Mouse (Mus musculus) subcutaneous adipose tissue, adult 2 months (tissue): ENCODE results near the gene Olfr802. TPM values are rescaled to one million over a fixed set of nuclear protein-coding genes. Genes with fewer than 3 reads are reported as not detected.

Experiments
- polyA plus RNA-seq: library from polyadenylated mRNA; depleted of rRNA; stranded (reverse); fragments of >200 nt; gene quantifications from 2 replicates; pipeline ENCODE4 v1.2.3, GENCODE M21; 2012; ENCODE audit warnings: low replicate concordance; rRNA removed

The Olfr802 gene
- polyA plus RNA-seq = not detected in 2 replicates

GRCm38 (mm10) chr10:129688069-129688468 lies at the start of gene Olfr802:
Gene Olfr802, minus strand, starts transcription at chr10:129688169.

GRCm38 (mm10) chr10:129729275-129729674 lies 41.3 kb upstream of the Olfr802 start, which contains the start of gene Olfr805:
Gene Olfr805, minus strand, starts transcription at chr10:129729375.

GRCm38 (mm10) chr10:129702910-129703309 lies 14.9 kb upstream of the Olfr802 start, which contains the start of gene Olfr804:
Gene Olfr804, plus strand, starts transcription at chr10:129703210.

GRCm38 (mm10) chr10:129694186-129694585 lies 6.2 kb upstream of the Olfr802 start, which contains the start of gene Olfr803:
Gene Olfr803, minus strand, starts transcription at chr10:129694286.

GRCm38 (mm10) chr10:129673765-129674164 lies 14.2 kb downstream of the Olfr802 start, which contains the start of gene Olfr801:
Gene Olfr801, minus strand, starts transcription at chr10:129673865.

GRCm38 (mm10) chr10:129657394-129657793 lies 30.6 kb downstream of the Olfr802 start, which contains the start of gene Olfr800:
Gene Olfr800, plus strand, starts transcription at chr10:129657694.

GRCm38 (mm10) chr10:129637184-129637583 lies 50.8 kb downstream of the Olfr802 start, which contains the start of gene Olfr799:
Gene Olfr799, plus strand, starts transcription at chr10:129637484.

GRCm38 (mm10) chr10:129627834-129628233 lies 60.1 kb downstream of the Olfr802 start, which contains the start of gene Olfr798:
Gene Olfr798, minus strand, starts transcription at chr10:129627934.

Other genes with a start within 250 kb of the Olfr802 start
- not detected in 2 replicates for gene Olfr787, start 226.3 kb downstream of the Olfr802 start, polyA plus RNA-seq
- not detected in 2 replicates for gene Olfr788, start 217.2 kb downstream of the Olfr802 start, polyA plus RNA-seq
- gene Olfr789, start 203.4 kb downstream of the Olfr802 start, polyA plus RNA-seq = not detected in 2 replicates
- not detected in 2 replicates for gene Olfr790, start 189.7 kb downstream of the Olfr802 start, polyA plus RNA-seq
- gene Olfr791, start 166.4 kb downstream of the Olfr802 start, polyA plus RNA-seq = not detected in 2 replicates
- gene Olfr792, start 149.0 kb downstream of the Olfr802 start, polyA plus RNA-seq = not detected in 2 replicates
- not detected in 2 replicates for gene Olfr794, start 120.5 kb downstream of the Olfr802 start, polyA plus RNA-seq
- gene Olfr796, start 75.6 kb downstream of the Olfr802 start, polyA plus RNA-seq = not detected in 2 replicates
- gene Olfr798, start 60.2 kb downstream of the Olfr802 start, polyA plus RNA-seq = not detected in 2 replicates
- gene Olfr799, start 50.7 kb downstream of the Olfr802 start, polyA plus RNA-seq = not detected in 2 replicates
- not detected in 2 replicates for gene Olfr800, start 30.5 kb downstream of the Olfr802 start, polyA plus RNA-seq
- not detected in 2 replicates for gene Olfr801, start 14.3 kb downstream of the Olfr802 start, polyA plus RNA-seq
- not detected in 2 replicates for gene Olfr803, start 6.1 kb upstream of the Olfr802 start, polyA plus RNA-seq
- gene Olfr804, start 15.0 kb upstream of the Olfr802 start, polyA plus RNA-seq = not detected in 2 replicates
- not detected in 2 replicates for gene Olfr805, start 41.2 kb upstream of the Olfr802 start, polyA plus RNA-seq
- not detected in 2 replicates for gene Olfr806, start 53.8 kb upstream of the Olfr802 start, polyA plus RNA-seq
- not detected in 2 replicates for gene Olfr807, start 69.6 kb upstream of the Olfr802 start, polyA plus RNA-seq
- not detected in 2 replicates for gene Olfr808, start 77.3 kb upstream of the Olfr802 start, polyA plus RNA-seq
- not detected in 2 replicates for gene Olfr809, start 86.5 kb upstream of the Olfr802 start, polyA plus RNA-seq
- not detected in 2 replicates for gene Olfr810, start 106.7 kb upstream of the Olfr802 start, polyA plus RNA-seq
- not detected in 2 replicates for gene Olfr811, start 116.2 kb upstream of the Olfr802 start, polyA plus RNA-seq
- gene Olfr812, start 157.9 kb upstream of the Olfr802 start, polyA plus RNA-seq = not detected in 2 replicates
- not detected in 2 replicates for gene Olfr813, start 167.2 kb upstream of the Olfr802 start, polyA plus RNA-seq
- not detected in 2 replicates for gene Olfr814, start 191.7 kb upstream of the Olfr802 start, polyA plus RNA-seq
- not detected in 2 replicates for gene Olfr815, start 217.7 kb upstream of the Olfr802 start, polyA plus RNA-seq
- gene Olfr816, start 227.4 kb upstream of the Olfr802 start, polyA plus RNA-seq = not detected in 2 replicates